Mouse (Mus musculus) mouse trophoblast stem cell (cell line): ENCODE results near the gene Treh.

ENCODE experiments used
- in situ Hi-C, 2 experiments: fragments of 300-500 bp; cut with MseI, MboI; formaldehyde crosslinking; loops; 2 replicates in 1 of 2; 3 replicates in 1 of 2; pipeline ENCODE4 v1.15.1; 2025

The Treh gene

DNA sequence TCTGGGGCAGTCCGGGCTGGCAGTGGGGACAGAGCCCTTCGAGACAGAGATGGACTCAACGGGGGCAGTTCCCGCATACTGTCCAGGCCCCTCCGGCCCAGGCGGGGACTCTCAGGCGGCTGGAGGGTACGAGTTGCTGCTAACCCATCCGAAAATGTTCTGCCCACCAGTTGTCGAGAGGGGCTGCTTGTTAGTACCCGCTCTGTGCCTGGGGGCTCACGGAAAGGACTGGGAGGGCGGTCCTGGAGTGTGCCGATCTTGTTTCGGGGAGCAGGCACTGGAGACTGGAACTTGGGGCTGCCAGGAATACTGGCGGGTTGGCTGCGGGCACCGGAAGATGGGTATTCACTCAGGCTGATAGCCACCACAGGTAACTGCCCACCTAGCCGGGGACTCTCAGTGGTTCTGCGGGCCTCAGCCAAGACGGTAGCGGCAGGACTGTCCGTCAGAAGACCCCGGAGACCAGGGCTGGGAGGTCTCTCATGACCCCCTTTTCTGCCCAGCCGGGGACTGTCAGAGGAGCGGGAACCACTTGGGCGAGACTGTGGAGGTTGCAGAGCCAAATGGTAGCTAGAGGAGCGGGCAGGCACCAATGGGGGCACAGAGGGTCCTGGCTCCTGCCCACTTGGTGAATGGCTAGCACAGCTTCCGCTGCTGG, 42.8 kb downstream of the Treh start:
- in situ Hi-C loops: no loop called here

DNA sequence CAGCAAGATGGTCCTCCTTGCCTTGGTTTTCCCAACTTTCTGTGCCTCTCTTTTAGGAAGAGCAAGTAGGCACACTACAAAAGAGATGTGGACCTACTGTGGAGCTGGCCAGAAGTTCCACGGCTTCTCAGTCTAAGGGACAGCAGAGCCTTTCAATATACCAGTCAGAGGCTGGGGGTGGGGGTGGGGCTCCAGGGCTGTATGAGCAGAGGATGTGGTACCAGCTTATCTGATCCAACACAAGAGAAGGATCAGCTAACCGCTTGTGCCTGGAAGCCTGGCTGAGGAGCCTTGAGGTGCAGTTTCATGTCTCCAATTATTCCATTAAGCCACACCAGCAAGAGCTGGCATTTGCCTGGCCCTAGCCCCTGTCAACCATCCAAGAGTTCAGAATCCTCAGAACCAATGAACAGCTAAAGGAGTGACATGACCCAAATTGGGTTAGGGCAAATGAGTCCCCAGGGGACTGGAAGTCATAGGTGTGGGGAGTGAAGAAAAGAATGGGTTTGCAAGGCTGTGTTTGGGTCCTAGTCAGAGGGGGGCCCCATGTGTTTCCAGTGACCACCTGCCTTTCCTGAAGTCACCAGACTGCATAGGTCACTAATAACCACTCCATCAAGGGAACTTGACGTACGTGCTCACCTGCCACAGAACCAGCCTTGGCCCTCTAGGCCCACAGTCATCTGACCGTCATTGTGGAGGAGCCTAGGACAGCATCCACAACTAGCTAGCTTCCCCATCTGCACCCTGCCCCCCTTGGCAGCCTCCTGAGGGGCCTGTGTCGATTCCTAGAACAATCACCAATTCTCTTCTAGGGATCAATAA, 44.2 kb downstream of the Treh start:
- in situ Hi-C loops: no loop called here

DNA sequence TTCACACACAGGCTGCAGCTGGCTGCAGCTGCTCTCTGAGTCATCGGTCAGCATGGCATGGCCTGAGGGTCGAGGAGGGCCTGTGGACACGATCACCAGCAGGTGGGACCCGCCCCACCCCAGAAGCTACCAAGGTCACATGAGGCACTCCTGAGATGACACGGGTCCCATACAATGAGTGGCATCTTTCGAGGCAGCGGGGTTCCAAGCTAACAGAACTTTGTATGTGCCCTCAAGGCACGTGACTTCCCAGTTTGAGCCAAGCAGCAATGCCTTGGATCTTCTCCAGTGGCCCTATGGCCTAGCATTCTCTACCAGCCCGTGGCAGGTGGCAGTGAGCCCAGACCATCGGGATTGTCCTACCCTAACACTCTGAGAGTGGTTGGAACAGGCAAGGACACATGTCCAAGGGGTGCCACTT, 44.8 kb downstream of the Treh start:
- in situ Hi-C loops: no loop called here

DNA sequence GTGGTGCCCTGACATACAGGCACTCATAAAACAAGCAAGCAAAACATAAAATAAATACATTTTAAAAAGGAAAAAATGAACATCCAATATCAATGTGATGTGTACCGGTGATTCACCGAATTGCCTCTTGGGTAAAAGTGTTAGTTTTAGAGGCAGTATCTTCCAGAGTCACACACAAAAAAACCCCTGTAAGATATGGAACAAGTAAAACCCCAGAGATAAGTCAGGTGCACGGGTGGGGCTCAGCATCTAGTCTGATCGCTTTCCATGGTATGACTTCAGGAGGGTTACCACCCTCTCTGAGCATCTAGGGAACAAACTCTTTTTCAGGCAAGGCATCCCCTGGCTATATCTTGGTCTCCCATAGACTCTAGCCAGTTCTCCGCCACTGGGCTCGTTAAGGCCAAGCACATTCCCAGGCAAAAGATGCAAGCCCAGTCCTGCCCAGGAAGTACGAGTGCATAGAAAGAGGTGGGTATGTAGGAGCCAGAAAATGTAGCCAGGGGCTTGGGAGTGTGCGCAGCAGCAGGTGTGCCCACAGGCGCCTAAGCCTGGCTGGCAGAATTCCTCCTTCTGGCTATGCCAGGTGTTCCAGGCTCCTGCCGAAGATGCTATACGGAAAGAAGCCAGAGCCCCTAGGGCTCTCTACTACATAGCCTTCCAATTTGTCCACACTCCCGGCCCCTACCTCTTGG, 46.1 kb downstream of the Treh start:
- in situ Hi-C loops: no loop called here

DNA sequence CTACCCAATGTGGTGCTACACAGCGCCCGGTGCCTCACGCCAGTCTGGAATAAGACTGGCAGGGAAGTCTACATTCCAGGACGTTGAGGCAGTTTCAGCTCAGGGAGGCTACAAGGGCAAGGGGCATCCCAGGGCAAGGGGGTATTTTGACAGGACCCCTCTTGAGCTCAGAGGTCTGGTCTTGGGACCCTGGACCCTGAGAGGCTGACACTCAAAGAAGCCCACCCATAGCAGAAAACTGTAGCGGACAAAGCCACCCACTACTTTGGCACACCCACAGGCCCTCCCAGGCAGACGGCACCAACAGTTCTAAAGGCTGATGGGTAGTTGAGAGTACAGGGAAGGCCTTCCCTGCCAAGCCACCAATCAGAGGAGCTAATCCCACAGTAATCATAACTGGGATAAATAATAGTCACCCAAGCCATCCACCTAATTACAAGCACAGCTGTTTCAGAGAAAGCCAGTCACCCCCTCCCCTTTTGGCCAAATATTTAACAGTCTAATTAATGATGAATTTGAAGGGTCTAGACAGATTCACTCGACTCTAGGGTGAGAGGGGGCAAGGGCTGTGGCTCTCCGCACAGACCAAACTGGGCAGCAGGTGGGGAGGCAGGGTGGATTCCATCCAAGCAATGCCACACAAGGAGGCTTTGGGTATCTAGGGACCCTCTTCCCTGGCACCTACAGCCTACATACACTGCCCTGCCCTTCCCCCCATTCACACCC, 46.8 kb downstream of the Treh start:
- in situ Hi-C loops: no loop called here

DNA sequence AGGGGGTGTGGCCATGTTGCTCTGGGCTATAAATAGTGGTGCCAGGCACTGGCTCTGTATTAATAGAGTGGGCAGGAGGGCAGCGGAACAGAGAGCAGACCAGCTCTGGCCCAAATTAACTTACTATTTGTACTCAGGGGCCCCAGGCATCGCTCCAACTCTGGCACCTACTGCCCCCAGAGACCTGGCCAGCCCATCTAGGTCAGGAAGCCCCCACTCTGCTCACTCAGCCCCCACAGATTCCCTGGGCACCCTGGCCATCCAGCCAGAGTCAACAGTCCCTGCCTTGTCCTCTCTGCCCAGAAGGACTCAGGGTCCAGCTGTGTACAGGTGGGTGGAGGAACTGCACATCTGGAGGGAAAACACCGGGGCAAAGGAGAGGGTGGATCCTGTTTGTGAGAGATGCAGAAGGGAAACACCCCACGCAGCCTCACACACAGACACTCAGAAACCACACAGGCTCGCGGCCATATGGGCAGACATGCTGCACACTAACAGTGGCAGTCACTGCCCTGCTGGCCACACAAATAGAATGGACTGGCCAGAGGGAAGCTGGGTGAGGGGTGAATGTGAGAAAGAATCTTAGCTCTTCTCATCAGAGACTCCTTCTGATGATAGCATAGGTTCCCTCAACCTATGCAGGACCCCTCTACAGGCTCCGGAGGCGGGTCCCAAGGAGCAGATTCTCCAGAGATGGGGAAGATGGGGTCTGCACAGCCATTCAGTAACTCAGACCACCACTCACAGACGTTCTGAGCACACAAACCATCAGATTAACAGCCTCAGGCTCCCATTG, 47.5 kb downstream of the Treh start:
- in situ Hi-C loops: no loop called here

DNA sequence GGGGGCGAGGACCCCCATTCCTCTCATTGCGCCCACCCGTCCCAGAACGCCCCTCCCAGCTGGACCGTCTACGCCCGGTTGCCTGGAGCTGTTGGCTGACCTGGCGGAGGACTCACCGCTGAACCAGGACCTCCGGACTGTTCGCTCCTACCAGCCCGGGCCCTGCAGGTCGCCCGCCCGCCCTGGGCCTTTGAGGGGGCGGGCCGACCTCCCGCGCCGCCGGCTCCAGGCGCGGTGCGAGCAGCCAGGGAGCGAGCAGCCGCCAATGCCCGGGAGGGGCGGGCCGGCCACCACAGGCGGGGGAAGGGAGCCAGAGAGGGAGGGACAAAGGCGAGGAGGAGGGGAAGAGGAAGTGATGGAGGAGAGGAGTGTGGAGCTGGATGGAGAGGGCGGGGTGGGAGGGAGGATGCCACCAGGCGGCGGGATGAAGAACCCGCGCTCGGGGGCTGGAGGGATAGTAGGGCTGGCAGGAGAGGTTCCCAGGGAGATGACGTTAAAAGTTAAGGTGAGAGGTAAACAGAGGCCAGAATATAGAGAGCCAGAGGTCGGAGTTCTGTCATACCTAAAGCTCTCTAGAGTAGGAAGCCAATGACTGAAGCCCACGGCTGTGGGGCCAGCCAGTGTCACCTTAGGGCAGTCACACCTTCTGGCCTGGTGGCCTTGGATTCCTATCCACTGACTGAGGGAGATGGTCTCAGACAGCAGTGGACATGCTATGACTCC, 48.3 kb downstream of the Treh start:
- in situ Hi-C loops: no loop called here

DNA sequence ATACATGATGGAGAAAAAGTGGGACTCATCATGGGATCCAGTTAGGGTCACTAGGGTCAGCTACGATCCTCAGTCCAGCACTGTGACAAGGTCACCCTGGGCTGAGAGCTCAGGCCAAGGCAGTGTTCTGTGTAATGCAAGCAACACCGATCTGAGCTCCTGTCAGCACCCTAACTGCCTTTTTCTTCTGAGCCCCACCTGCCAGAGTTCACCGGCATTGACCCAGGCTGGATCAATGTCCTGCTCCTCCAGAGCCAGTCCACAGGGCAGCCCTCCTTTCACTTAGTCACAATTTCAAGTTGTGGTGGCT, 48.8 kb downstream of the Treh start:
- in situ Hi-C loops: no loop called here

DNA sequence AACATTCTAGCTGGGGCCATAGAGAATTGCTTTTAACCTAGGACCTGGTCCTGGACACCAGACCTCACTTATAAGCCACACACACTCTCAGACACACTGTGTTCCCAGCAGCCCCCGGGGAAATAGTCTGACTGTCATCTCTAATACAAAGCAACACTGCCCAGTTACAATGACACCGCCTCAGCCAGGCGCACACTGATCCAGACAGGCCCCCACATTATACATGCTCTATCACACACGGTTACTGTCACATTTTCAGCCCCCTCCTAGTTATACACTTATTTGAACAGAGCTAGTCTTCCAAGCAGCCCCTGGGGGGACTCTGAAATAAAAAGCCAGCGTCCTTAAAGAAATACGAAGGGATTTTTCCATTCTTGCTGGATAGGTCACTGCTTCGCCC, 49.5 kb downstream of the Treh start:
- in situ Hi-C loops: no loop called here

DNA sequence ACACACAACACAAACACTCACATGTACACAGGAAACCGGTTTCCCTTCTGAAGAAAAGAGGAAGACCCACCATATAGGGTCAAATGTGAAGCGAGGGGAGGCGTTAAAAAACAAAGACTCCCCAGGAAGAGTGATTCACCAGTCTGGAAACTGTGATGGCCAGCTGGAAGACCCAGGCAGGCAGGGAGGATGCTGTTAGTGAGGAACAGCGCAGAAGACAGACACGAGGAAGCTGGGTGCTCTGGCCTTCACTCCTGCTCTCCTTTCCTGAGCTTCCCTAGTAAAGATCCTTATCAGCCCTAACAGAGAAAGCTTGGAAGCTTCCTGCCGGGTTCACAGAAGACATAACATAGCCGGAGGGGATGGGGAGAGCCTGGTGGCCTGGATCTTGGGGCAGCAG, 50.0 kb downstream of the Treh start:
- in situ Hi-C loops: no loop called here

DNA sequence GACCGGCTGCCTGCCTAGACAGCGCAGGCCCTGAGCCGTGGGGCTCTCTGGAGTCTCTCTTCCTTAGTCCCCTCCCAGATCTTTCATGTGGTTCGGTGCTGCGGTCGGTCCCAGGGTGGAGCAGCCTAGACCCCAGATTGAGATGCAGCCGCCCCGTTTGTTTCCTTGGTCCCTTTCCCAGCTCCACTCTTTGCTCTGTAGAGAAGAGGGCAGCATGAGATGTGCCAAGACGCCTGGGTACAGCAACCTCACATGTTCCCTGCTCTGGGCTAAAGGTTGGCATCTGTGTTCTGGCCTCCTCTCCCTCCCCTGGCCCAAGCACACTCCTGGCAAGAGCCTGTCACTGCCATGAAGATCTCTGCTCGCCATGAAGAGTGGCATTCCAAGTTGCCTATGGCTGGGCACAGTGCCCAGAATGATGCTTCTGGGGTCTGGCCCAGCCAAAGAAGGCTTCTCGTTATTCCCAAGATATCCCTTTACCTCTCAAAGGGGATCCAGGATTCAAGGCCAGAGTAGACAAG, 50.5 kb downstream of the Treh start:
- in situ Hi-C loops: no loop called here

DNA sequence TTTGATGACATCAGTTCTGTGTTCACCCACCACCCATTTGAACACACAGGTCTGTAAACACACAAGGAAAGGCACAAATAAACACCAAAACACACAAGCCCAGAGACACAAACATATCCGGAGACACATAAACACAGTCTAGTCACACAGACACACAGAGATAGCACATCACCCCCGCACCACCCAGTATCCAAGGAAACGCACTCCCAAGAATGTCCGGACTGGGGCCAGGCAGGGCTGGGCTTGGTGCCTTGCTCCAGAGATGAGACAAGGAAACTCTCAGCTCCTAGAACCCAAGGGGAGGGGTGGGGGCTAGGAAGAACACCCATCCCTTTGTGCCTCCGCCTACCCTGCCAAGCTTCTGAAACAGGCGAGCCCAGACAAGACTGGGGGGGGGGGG, 51.2 kb downstream of the Treh start:
- in situ Hi-C loops: no loop called here

DNA sequence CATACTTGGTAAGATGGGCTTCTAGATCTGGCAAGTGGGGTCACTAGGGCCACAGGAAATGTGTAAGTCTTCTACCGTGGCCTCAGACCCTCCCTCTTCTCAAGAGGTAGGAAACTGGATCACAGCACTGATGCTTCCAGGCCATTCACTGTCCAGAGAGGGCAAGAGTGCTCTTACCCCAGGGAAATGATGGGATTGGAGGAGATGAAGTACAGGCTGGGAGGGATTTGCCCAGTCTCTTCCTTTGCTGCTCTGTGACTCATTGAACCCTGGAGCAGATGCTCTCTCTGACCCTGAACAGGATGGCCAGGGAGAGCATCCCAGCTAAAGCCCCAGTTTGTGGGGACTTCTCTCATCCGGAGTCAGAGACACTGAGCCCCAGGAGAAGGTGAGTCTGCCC, 51.6 kb downstream of the Treh start:
- in situ Hi-C loops: no loop called here

DNA sequence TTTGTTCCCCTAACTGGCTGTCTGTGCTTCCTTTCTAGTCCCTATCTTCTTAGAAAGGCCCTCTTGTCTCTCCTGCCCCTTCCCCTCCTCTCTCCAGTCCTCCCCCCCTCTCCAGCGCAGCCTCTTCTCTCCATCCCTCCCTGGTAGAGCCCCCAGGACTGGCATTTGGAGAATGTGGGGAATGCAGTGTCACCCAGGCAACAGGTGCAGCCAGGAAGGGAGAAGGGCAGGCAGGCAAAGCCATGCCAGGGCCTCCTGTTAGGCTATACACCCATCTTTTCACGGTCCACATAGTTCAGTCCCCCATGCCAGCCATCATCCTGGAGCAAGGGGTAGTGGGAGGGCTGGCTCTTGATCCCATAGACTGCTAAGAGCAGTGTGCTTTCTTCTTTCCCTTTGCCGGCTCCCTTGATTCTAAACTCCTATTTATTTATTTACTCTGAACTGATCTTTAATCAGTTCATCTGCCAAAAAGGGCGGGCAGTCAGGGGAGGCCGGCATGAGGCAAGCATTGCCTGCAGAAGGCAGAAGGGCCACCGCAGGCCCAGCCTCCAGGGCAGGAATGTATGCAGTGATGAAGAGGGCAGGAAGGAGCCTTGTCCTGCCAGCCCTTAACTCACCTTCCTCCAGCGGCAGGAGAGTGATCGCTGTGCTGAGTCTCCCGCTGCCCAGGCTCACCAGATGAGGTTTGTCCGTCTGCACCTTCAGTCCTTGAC, 53.6 kb downstream of the Treh start:
- in situ Hi-C loops: no loop called here

DNA sequence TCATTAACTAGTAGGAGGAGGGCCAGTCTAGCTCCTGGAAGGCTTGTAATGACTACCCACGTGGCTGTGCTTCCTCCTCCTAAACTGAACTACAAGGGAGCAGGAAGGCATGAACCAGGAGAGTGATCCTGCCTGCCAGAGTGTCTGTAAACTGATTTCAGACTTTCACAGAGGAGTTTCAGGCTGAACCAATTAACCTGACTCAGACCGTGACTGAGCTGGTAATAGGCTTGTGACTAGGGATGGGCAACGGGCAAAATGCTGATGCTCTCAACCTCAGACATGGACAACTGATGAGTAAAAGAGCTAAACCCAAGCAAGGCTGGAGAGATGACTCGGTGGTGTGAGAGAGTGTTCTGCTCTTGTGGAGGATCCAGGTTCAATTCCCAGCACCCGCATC, 54.4 kb downstream of the Treh start:
- in situ Hi-C loops: no loop called here

DNA sequence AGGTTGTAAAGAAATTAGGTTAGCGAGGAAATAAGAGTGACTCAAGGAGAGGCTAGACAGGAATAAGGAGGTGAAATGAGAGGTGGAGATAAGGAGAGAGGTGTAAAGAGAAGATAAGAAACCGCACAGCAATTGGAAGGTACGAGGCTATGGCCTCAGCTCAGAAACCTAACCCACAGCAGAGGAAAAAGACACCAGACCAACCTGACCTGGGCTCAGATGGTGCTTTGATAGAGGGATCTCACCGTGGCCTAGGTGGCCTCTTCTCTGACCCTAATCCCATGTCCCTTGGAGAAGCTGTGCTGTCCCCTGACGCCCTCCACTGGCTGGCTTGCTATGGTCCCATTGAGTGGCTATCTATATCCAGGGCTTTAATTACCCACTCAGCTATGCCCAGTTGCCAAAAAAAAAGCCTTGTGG, 59.1 kb downstream of the Treh start:
- in situ Hi-C loops: no loop called here

DNA sequence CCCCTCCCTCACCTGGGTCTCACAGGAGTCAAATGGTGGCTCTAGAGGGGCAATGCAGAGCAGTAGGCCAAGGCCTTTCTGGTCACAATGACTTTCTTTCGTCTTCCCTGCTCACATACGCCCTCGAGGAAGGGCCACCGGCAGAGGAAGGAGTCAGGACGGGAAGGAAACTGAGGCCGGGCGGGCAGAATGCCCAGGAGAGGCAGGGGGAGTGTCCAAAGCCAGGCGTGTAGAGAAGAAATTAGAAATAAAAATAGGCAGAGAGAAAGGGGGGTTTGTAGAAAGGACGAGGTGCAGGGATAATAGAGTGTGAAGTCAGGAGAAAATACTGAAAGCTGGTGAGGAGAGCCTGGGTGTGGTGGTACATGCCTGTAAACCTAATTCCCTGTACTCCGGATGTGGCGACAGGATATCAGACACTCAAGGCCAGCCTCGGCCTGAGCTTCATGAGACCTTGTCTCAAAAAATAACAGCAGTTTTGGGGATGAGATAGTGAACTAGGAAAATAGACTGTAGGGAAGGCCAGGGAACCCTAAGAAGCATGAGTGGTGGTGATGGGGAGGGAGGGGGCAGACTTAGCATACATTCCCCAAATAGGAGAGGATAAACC, 60.0 kb downstream of the Treh start:
- in situ Hi-C loops: no loop called here

DNA sequence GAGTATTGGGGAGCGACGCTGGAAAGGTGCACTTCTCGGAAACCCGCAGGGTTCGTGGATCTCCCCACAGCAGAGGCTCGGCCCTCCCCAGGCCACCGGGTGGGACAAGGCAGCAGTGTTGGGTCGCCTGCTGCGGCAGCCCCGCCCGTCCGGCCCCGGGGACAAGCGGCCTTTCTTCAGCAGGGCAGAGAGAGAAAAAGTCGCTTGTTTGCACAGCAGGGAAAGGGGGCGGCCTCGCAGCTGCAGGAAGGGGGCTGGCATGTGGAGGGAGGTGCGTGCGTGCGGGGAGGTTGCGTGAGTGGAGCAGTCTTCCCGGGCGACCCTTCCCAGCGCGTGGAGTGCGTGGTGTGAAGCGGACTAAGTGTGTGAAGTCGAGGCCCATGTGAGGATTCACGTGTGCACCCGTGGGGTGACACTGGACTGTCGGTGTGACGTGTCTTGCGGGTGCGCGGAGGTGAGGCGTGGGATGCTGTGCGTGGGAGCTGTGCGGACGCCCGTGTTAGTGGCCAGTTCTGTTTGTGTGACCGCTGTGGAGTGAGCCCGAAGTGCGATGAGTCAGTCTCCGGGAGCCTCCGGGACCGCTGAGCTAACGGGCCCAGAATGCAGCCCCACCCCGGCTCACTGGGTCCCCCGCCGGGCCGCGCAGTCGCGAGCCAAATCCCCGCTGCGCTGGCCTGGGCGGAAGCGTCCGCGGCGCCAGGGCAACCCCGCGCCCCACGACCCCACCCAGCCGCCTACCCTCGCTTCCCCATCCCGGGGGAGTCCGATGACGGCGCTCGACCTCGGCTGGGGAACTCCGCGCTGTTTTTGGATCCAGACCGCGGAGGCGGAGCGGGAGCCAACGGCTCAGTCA, 60.9 kb downstream of the Treh start:
- in situ Hi-C loops: no loop called here
